Comparison of ENCODE assay signal across 16 mouse cellular contexts in the genomic region with DNA sequence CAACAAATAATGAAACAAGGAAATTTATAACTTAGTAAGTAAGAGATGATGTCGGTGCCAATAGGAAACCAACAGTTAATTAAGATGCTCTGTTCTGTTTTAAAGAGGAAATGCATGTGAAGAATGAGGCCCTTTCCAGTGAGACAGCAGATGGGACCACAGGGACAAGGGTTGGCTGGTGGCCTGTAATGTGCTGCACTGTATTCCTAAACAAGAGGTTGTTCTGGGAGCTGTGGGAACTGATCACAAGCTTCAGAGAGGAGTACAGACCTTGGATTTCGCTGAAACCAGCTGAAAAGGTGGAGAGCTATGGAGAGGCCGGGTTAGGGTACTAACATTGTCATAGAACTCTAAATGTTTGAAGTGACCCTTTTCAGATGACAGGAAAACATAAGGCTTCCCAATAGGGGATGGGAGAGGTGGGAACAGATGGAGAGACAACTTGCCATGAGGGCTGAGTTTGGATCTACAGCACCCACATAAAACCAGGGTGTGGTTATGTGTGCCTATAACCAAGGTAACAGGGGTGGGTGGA.
"Had no signal": no experiment of that assay in that cellular context is flagged by ENCODE, and none has a peak within 500 bp of the region (broad histone marks: within the 10 kb centered on the region; RNA-seq: fewer than 3 reads in every experiment).

No protein-coding gene starts in this region.

- H3K9ac ChIP-seq: kidney, embryonic 15.5 days; limb, embryonic 13.5 days; liver, embryonic 14.5 days; midbrain, embryonic 13.5 days; neural tube, embryonic 15.5 days had no signal

- H3K36me3 ChIP-seq: kidney, embryonic 15.5 days; limb, embryonic 13.5 days; midbrain, embryonic 13.5 days; neural tube, embryonic 15.5 days had no signal

- H3K4me2 ChIP-seq: kidney, embryonic 15.5 days; limb, embryonic 13.5 days; midbrain, embryonic 13.5 days; neural tube, embryonic 15.5 days had no signal

- H3K4me1 ChIP-seq: kidney, embryonic 15.5 days; midbrain, embryonic 13.5 days had no signal

- H3K27me3 ChIP-seq: kidney, embryonic 15.5 days; limb, embryonic 13.5 days; midbrain, embryonic 13.5 days; neural tube, embryonic 15.5 days had no signal

- ATAC-seq: lung, postnatal 0 days; midbrain, embryonic 13.5 days had no signal

- H3K27ac ChIP-seq: kidney, embryonic 15.5 days; limb, embryonic 13.5 days; liver, embryonic 14.5 days; midbrain, embryonic 13.5 days; neural tube, embryonic 15.5 days had no signal

- H3K4me3 ChIP-seq: kidney, embryonic 15.5 days; limb, embryonic 13.5 days; midbrain, embryonic 13.5 days; myocyte; neural tube, embryonic 15.5 days had no signal

- H3K9me3 ChIP-seq: kidney, embryonic 15.5 days; limb, embryonic 13.5 days; midbrain, embryonic 13.5 days; neural tube, embryonic 15.5 days had no signal

- DNase-seq: kidney, adult 2 months; kidney, postnatal 14 days; left cerebral cortex, postnatal 4 days; lung, adult 2 months; lung, postnatal 36 days; right cerebral cortex, adult 18-20 months; right cerebral cortex, postnatal 25 days; thymus, adult 18-20 months; thymus, postnatal 14 days had no signal
